Mouse (Mus musculus) kidney, postnatal 25 days (tissue): ENCODE measurements around the gene E330017A01Rik.
A peak's percentile ranks its signal among the peaks of the same experiment; 100 is the strongest.

ENCODE experiments used
- DNase-seq, 2 experiments: peaks; one replicate each; pipeline ENCODE4 v3.0.0; 2021; ENCODE audit warnings: mixed read lengths in 2 of 2

E330017A01Rik gene

DNA sequence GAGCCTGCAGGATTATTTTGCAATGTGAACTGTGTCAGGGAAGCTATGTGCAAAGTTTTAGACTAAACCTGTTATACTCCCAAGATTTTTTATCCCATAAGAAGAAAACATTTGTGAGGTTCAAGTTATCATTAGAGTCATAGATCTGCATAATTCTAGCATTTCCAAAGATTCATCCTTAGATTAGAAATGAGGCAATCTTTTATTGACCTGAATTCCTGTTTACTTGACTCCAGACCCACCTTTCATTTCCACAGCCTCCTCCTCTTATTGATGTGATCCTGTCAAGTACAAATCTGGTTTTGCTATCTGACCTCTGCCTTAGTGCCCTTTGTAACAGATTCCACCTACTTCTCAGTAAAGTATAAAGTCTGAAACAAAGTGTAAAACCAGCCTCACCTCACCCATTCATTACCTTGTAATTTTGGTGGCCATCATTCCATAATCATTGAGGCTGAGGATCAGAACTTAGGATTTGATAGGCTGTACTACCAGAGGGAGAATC lies 23.8 kb upstream of the E330017A01Rik start:
- DNase-seq, result no peak

GRCm38 (mm10) chr16:58661826-58662225 lies 23.3 kb upstream of the E330017A01Rik start:
- DNase-seq, result no peak

DNA sequence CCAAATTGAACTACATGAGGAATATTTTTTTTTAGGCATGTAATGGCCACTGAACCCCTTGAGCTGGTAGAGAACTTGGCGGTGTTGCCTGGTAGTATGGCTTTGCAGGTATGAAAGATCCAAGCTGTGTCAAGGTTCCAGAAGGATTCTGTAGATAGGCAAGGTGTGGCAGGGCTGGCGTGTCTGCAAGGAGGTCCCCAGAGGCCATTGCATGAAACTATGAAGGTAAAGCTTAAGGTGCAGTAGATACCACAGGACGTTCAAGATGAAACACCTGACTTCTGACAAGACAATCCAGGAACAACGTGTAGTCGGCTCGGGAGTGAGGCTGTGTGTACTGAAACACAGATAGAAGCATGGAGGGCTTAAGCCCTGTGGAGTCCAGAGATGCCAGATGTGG lies 20.1 kb upstream of the E330017A01Rik start:
- no peak for DNase-seq

DNA sequence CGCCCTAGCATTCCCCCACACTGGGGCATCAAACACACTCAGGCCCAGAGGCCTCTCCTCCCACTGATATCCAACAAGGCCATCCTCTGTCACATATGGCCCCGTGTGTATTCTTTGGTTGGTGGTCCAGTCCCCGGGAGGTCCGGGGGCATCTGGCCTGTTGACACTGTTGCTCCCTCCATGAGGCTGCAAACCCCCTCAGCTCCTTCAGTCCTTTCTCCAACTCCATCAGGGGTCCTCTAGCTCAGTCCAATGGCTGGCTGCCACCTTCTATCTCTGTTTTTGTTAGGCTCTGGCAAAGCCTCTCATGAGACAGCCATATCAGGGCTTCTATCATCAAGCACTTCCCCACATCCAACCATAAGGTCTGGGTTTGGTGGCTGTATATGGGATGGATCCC lies 18.0 kb upstream of the E330017A01Rik start:
- DNase-seq, result no peak

DNA sequence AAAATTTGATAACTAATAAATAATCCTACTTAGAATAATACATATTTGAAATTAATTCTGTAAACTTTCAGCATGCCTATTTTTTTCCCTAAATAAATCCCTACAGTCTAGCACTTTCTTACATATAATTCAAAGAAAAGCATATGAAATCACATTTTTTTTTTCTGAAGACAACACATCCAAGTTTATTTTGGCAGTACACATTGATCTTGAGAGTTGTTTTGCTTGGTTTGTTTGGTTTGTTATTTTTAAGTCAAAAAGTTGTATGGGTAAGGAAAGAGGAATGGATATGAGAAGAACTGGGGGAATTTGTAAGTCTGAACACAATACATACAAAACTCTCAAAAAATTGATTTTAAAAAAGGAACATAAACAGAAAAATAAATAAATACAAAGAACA lies 17.2 kb upstream of the E330017A01Rik start:
- DNase-seq, result no peak

GRCm38 (mm10) chr16:58649979-58650378 lies 11.4 kb upstream of the E330017A01Rik start:
- no peak for DNase-seq

DNA sequence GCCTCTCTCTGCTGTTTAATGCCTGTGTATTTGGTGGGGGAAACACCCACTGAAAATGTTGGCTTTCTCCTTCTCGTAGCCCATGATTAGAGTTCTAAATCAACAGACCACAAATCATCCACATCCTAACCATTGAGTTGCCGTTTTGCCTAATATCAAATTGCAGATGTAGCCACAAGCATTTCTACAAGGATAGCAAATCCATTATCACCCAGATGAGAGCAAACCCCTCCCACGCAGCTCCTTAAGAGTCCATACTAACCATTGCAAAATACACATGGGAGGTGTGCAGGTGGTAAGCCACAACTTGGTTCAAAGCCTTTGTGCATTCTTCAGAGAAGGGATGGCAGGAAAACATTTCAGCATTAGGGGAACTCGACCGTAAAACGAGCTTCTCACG lies 523 bp downstream of the E330017A01Rik start:
- DNase-seq, result no peak

GRCm38 (mm10) chr16:58637448-58637847 lies 1.1 kb downstream of the E330017A01Rik start:
- no peak for DNase-seq

DNA sequence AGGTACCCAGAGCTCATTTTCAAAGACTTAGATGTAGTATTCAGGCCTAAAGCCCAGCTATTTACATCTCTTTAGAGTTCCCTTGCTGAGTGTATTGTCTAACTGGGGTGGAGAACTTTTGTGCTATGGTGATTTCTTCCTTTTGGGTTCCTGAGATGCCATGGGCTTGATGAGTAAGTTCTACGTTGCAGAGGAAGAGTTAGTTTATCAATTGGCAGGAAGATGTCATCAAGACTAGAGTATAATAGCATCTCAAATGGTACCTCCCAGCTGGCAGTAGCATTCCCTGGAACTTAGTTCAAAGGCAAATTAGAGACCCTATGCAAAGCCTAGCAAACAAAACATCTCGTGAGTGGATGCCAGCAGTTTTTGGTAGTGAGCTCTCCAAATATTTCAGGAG lies 2.7 kb downstream of the E330017A01Rik start:
- no peak for DNase-seq

DNA sequence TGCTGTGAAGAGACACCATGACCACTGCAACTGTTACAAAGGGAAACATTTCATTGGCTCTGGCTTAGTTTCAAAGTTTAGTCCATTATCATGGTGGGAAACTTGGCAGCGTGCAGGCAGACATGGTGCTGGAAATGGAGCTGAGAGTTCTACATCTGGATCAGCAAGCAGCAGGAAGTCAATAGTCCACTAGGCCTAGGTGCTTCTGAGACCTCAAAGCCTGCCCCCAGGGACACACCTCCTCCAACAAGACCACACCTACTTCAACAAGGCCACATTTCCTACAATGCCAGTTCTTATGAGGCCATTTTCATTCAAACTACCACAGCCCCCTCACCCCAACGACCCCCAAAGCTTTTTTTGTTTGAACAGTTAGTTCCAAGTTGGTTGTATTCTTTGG lies 8.8 kb downstream of the E330017A01Rik start:
- no peak for DNase-seq

- no peak for DNase-seq
Measured at GRCm38 (mm10) chr16:58628968-58629367, 9.6 kb downstream of the E330017A01Rik start.

- no peak for DNase-seq
Measured at GRCm38 (mm10) chr16:58628336-58628680, 10.2 kb downstream of the E330017A01Rik start.

- no peak for DNase-seq
Measured at GRCm38 (mm10) chr16:58627597-58628335, 10.8 kb downstream of the E330017A01Rik start.

GRCm38 (mm10) chr16:58623944-58624343 lies 14.6 kb downstream of the E330017A01Rik start:
- peak; percentile 39 to 68 for DNase-seq

GRCm38 (mm10) chr16:58623114-58623513 lies 15.4 kb downstream of the E330017A01Rik start:
- DNase-seq, result peak; percentile 2 to 41

DNA sequence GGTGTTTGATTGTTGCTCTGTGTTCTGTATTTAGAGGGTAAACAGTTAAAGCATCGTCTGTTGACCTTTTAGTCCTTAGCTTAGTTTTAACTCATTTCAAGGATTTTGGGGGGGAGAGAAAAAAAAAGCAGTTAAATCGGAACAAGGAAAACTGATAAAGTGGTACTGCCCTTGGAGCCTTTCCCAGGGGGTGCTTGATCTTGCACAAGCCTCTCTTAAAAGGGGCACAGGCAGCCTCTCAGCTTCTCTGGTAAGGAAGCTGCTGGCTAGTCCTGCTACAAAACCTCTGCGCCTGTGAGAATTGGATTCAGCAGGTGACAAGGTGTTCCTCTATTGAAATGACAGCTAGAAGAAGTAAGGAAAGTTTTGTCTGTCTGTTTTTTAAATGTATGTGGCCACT lies 16.2 kb downstream of the E330017A01Rik start:
- DNase-seq, result no peak

DNA sequence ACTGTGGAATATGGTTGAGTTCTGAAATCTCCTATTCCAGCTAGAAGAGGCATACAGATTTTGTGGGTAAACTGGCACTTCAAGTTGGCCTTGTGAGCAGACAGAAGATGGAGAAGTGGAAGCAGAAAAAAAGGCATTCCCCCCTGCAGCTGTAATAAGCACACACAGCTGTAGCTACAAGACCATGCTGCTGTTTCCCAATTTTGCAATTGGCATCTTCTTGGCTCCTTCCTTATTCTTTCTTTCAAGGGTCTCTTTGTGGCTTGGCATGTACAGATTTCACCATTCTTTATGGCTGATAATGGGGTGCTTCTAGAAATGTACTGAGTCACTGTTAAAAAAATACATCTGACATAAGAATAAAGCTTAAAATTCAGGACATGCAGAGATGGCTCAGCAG lies 21.2 kb downstream of the E330017A01Rik start:
- no peak for DNase-seq

GRCm38 (mm10) chr16:58616878-58617277 lies 21.7 kb downstream of the E330017A01Rik start, which contains the start of gene Gm813:
Gene Gm813 (minus strand): TSS chr16:58616978.
- no peak for DNase-seq

DNA sequence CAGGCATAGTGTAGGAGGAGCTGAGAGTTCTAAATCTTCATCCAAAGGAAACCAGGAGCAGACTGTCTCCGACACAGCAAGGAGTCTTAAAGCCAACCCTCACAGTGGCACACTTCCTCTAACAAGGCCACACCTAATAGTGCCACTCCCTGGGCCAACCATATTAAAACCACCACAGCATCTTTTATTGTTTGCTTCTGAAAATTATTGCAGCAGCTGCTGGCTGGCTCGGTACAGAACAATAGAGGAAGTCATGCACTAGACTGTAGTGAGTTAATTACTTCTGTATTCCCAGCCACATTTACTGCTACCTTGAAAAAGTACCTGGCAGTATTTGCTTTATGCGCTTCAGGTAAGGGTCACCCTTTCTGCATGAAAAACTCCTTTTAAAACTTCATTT lies 25.6 kb downstream of the E330017A01Rik start:
- DNase-seq, result no peak

- DNase-seq, result no peak
Measured at GRCm38 (mm10) chr16:58607101-58607500, 31.4 kb downstream of the E330017A01Rik start.

- DNase-seq, result no peak
Measured at GRCm38 (mm10) chr16:58604680-58605079, 33.9 kb downstream of the E330017A01Rik start.

DNA sequence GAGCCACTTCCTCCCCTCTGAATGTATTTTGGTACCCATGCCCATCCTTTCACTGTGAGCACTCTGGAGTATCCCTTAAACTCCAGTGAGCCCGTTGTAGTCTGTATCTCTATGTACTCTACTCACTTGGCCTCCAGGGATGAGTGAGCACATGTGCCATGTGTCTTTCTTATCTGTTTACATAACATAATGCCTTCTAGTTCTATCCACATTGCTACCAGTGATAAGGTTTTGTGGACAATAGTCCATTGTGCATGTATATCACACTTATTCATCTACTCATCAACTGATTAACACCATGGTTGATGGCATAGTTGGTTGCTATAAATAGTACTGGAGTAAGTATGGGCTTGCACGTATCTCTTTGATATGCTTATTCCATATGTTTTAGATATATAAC lies 34.7 kb downstream of the E330017A01Rik start:
- no peak for DNase-seq

DNA sequence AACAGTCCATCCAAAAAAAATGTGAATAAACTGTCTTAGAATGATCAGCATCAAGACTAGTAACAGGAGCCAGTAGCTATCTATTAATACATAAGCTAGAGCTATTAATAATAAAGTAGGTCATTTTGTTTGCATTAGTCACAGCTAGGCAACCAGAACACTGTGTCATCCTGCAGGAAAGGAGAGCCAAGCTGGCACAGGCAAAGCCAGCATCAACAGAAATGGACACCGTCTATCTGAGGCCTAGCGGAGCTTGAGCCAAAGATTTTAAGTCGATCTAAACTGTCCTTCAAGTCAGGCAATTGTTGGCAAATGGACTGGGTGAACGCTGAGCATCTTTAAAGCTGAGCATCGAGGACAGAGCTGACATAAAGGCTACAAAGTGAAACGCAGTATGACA lies 37.7 kb downstream of the E330017A01Rik start:
- no peak for DNase-seq

GRCm38 (mm10) chr16:58591299-58591698 lies 47.2 kb downstream of the E330017A01Rik start:
- DNase-seq, result no peak

DNA sequence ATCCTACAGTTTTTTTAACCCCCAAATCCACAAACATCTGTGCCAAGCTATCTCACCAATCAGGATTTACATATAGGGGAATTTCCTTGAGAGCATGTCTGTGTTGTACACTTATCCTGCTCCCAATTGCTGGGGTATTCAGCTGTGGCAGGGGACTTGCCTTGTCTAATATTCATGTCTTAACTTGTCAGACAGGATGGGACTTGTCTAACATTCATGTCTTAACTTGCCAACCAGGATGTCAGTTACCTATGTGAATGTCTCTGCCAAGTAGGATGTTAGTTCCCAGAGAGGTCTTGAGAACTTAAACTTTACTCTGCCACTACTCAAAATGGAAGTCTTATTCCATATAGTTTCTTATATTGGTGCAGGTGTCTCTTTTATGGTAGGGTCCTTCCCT lies 49.1 kb downstream of the E330017A01Rik start:
- DNase-seq, result no peak
